Mouse (Mus musculus) embryonic facial prominence, embryonic 12.5 days (tissue): ENCODE measurements around the gene Trip4. TPM values are rescaled to one million over a fixed set of nuclear protein-coding genes. Genes with fewer than 3 reads are reported as not detected.
"Not testable (repeated sequence)": the region's sequence is repeated elsewhere in the genome, so short reads cannot be mapped to it uniquely, and the experiment has no call there.

Experiments
- ATAC-seq: fragments of 200-750 bp; cut with Nextera tagmentation; 2 replicates; pipeline ENCODE4 v1.8.0; 2017; ENCODE audit not compliant: insufficient number of reproducible peaks, insufficient read depth, low FRiP score, low TSS enrichment
- H3K27ac ChIP-seq: fragments of 300-500 bp; sonication (generic); 2 replicates; pipeline ENCODE4 v1.5.1; 2016; ENCODE audit warnings: mild to moderate bottlenecking
- H3K27me3 ChIP-seq: fragments of 300-500 bp; sonication (generic); 2 replicates; pipeline ENCODE4 v1.6.1; 2016; ENCODE audit warnings: mild to moderate bottlenecking, moderate library complexity
- H3K36me3 ChIP-seq: fragments of 300-500 bp; sonication (generic); 2 replicates; pipeline ENCODE4 v1.6.1; 2016; ENCODE audit warnings: mild to moderate bottlenecking
- H3K4me1 ChIP-seq: fragments of 300-500 bp; sonication (generic); 2 replicates; pipeline ENCODE4 v1.6.1; 2016
- H3K4me2 ChIP-seq: fragments of 300-500 bp; sonication (generic); replicated peaks from 2 replicates; pipeline ENCODE4 v1.6.1; 2016; ENCODE audit warnings: mild to moderate bottlenecking, moderate library complexity
- H3K4me3 ChIP-seq: fragments of 300-500 bp; sonication (generic); 2 replicates; pipeline ENCODE4 v1.5.1; 2016; ENCODE audit warnings: mild to moderate bottlenecking
- H3K9ac ChIP-seq: fragments of 300-500 bp; sonication (generic); 2 replicates; pipeline ENCODE4 v1.6.1; 2016; ENCODE audit warnings: mild to moderate bottlenecking, moderate library complexity
- H3K9me3 ChIP-seq: fragments of 300-500 bp; sonication (generic); 2 replicates; pipeline ENCODE4 v1.6.1; 2016; ENCODE audit warnings: mild to moderate bottlenecking, moderate library complexity
- WGBS: fragments of 180-500 bp; shearing (Covaris S2); methylation state at CpG from one replicate; pipeline ENCODE4 v1.1.7; 2016; 5-methylcytosine and 5-hydroxymethylcytosine counted together
- polyA plus RNA-seq: library from polyadenylated mRNA; unstranded; fragments of >200 nt; fragmentation: Nextera tagmentation; extraction: Ambion mirVana; gene quantifications from 2 replicates; pipeline ENCODE4 v1.2.1, GENCODE M21; 2016

Gene Trip4
- polyA plus RNA-seq, 1 experiment from 2014 or later = 41.5 TPM

- no peak overlapping the region for H3K4me3 ChIP-seq
- H3K4me1 ChIP-seq = peaks cover 34% of the 10 kb centered on the region
- no peak overlapping the region for H3K9ac ChIP-seq
- H3K36me3 ChIP-seq = peaks cover 12% of the 10 kb centered on the region
- no peaks in the 10 kb centered on the region for H3K27me3 ChIP-seq
- ATAC-seq = no peak
- no peak overlapping the region for H3K4me2 ChIP-seq
- WGBS = 81% methylated on average over 4 of the region's 4 CpGs
- H3K9me3 ChIP-seq = no peaks in the 10 kb centered on the region
- no peak overlapping the region for H3K27ac ChIP-seq
Measured at GRCm38 (mm10) chr9:65791106-65791505, 117.5 kb downstream of the Trip4 start.

- H3K36me3 ChIP-seq = peaks cover 7% of the 10 kb centered on the region
- WGBS = 95% methylated on average over 3 of the region's 3 CpGs
- no peak overlapping the region for H3K27ac ChIP-seq
- H3K4me1 ChIP-seq = peaks cover 35% of the 10 kb centered on the region
- H3K4me3 ChIP-seq = no peak overlapping the region
- no peaks in the 10 kb centered on the region for H3K9me3 ChIP-seq
- no peak for ATAC-seq
- no peak overlapping the region for H3K9ac ChIP-seq
- no peak overlapping the region for H3K4me2 ChIP-seq
- no peaks in the 10 kb centered on the region for H3K27me3 ChIP-seq
Measured at GRCm38 (mm10) chr9:65789788-65790187, 118.8 kb downstream of the Trip4 start.

GRCm38 (mm10) chr9:65788556-65788955, 120.0 kb downstream of the Trip4 start:
- H3K4me3 ChIP-seq = no peak overlapping the region
- H3K9ac ChIP-seq = no peak overlapping the region
- peaks cover 35% of the 10 kb centered on the region for H3K4me1 ChIP-seq
- H3K27ac ChIP-seq = no peak overlapping the region
- ATAC-seq = no peak
- H3K36me3 ChIP-seq = no peaks in the 10 kb centered on the region
- H3K4me2 ChIP-seq = no peak overlapping the region
- H3K9me3 ChIP-seq = no peaks in the 10 kb centered on the region
- no peaks in the 10 kb centered on the region for H3K27me3 ChIP-seq
- 76% methylated on average over 4 of the region's 4 CpGs for WGBS

GRCm38 (mm10) chr9:65787829-65788344, 120.7 kb downstream of the Trip4 start:
- ATAC-seq = no peak
- 80% methylated on average over 4 of the region's 4 CpGs for WGBS
- H3K4me2 ChIP-seq = no peak overlapping the region
- no peak overlapping the region for H3K4me3 ChIP-seq
- H3K9ac ChIP-seq = no peak overlapping the region
- H3K36me3 ChIP-seq = no peaks in the 10 kb centered on the region
- no peak overlapping the region for H3K27ac ChIP-seq
- peaks cover 41% of the 10 kb centered on the region for H3K4me1 ChIP-seq
- no peaks in the 10 kb centered on the region for H3K27me3 ChIP-seq
- H3K9me3 ChIP-seq = no peaks in the 10 kb centered on the region

- H3K9ac ChIP-seq = no peak overlapping the region
- peaks cover 41% of the 10 kb centered on the region for H3K4me1 ChIP-seq
- H3K4me3 ChIP-seq = no peak overlapping the region
- no peaks in the 10 kb centered on the region for H3K9me3 ChIP-seq
- no peak overlapping the region for H3K27ac ChIP-seq
- H3K4me2 ChIP-seq = no peak overlapping the region
- 68% methylated on average over 8 of the region's 8 CpGs for WGBS
- no peak for ATAC-seq
- H3K27me3 ChIP-seq = no peaks in the 10 kb centered on the region
- H3K36me3 ChIP-seq = no peaks in the 10 kb centered on the region
Measured at GRCm38 (mm10) chr9:65786885-65787787, 121.5 kb downstream of the Trip4 start.

GRCm38 (mm10) chr9:65785772-65786368, 122.7 kb downstream of the Trip4 start:
- Histone ChIP-seq H3K9me3 (no peaks in the 10 kb centered on the region), H3K4me1 (peaks cover 31% of the 10 kb centered on the region), H3K9ac (no peak overlapping the region), H3K27ac (no peak overlapping the region), H3K36me3 (no peaks in the 10 kb centered on the region), H3K4me2 (no peak overlapping the region), H3K4me3 (no peak overlapping the region), H3K27me3 (no peaks in the 10 kb centered on the region)
- 86% methylated on average over 4 of the region's 4 CpGs for WGBS
- no peak for ATAC-seq

- not testable (repeated sequence) for ATAC-seq, H3K9ac ChIP-seq, H3K36me3 ChIP-seq, H3K9me3 ChIP-seq, H3K4me3 ChIP-seq, H3K27ac ChIP-seq, H3K27me3 ChIP-seq, H3K4me2 ChIP-seq
- 88% methylated on average over 3 of the region's 3 CpGs for WGBS
- H3K4me1 ChIP-seq = peaks cover 21% of the 10 kb centered on the region; the same call in 1 of the 2 replicates
Measured at GRCm38 (mm10) chr9:65779619-65780018, 129.0 kb downstream of the Trip4 start.

Other genes with a start within 250 kb of the Trip4 start
- gene Oaz2, start 240.8 kb downstream of the Trip4 start, polyA plus RNA-seq = 299 TPM in 2 replicates
- 9.3 and 10.1 TPM in 2 replicates for gene Zfp609, start 81.2 kb downstream of the Trip4 start, polyA plus RNA-seq
- gene Pclaf, start 18.6 kb downstream of the Trip4 start, polyA plus RNA-seq = 211 and 227 TPM in 2 replicates
- gene Csnk1g1, start 130 bp upstream of the Trip4 start, polyA plus RNA-seq = 19.3 and 21.0 TPM in 2 replicates
- 523 and 525 TPM in 2 replicates for gene Ppib, start 151.4 kb upstream of the Trip4 start, polyA plus RNA-seq
- 6.2 and 7.7 TPM in 2 replicates for gene Snx22, start 160.9 kb upstream of the Trip4 start, polyA plus RNA-seq
- gene Snx1, start 217.8 kb upstream of the Trip4 start, polyA plus RNA-seq = 129 and 131 TPM in 2 replicates
- 166 and 174 TPM in 2 replicates for gene Ciao2a, start 217.8 kb upstream of the Trip4 start, polyA plus RNA-seq
- gene Dapk2, start 249.4 kb upstream of the Trip4 start, polyA plus RNA-seq = 6.0 and 6.6 TPM in 2 replicates